Mouse (Mus musculus) T-helper 2 cell (primary cell): Measurements from ENCODE around the gene Csdc2.

Experiments
- in situ Hi-C: fragments of 300-600 bp; cut with MboI, MseI; formaldehyde crosslinking; loops from one replicate; pipeline ENCODE4 v1.15.1; 2025; ENCODE audit warnings: high pct_unique_total_duplicates

Gene Csdc2

DNA sequence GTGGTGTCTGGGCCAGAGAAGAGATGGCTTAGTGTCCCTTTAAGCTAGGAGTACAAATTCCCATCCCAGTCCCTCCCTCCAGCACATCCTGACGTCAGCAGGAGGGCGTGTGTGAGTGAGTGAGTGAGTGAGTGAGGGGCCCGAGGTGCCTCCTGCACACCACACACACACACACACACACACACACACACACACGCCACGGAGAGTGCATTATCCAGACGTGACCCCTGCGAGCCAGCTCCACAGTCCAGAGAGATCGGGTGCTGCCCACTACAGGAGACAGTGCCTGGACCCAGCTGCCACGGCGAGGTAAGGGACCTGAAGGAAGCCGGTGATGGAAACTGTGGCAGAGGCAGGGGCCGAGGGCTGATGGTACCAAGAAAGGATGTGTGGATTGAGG is at the start of gene Csdc2:
Csdc2 (plus strand) TSS at position 81 of the 400 bp plus-strand sequence.
- in situ Hi-C loops, result no loop called here

DNA sequence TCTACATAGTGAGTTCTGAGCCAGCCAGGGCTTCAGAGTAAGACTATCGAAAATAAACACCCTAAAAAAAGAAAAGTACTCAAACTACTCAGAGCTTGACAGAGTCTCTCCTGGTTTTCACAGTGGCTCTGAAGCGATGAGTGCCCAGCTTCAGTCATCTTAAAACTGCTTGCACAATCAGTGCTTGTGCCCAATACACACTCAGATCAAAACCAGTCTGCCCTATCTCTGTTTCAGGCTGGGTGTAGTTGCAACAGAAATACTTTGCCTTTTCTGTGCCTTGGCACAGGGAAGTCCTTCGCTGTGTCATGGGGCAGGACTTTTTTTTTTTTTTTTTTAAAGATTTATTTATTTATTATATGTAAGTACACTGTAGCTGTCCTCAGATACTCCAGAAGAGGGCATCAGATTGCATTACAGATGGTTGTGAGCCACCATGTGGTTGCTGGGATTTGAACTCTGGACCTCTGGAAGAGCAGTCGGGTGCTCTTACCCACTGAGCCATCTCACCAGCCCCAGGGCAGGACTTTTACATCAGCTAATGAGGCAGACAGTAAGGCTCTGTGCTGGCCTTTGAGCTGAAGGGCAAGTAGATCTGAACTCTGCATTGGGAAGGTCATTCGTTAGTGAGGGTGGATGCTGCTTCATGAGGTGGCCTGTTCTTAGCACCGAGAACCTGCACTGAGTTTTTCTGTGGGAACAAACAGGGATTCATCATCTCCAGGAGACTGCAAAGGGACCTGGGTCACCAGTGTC is 49.6 kb upstream of the Csdc2 start:
- in situ Hi-C loops, result no loop called here

GRCm38 (mm10) chr15:81889175-81889574 is 47.4 kb upstream of the Csdc2 start:
- in situ Hi-C loops, result no loop called here

GRCm38 (mm10) chr15:81891140-81891802 is 45.3 kb upstream of the Csdc2 start:
- in situ Hi-C loops, result no loop called here

GRCm38 (mm10) chr15:81891822-81892580 is 44.6 kb upstream of the Csdc2 start:
- in situ Hi-C loops, result no loop called here

- in situ Hi-C loops, result no loop called here
These were observed 42.6 kb upstream of the Csdc2 start for GRCm38 (mm10) chr15:81894002-81894401.

DNA sequence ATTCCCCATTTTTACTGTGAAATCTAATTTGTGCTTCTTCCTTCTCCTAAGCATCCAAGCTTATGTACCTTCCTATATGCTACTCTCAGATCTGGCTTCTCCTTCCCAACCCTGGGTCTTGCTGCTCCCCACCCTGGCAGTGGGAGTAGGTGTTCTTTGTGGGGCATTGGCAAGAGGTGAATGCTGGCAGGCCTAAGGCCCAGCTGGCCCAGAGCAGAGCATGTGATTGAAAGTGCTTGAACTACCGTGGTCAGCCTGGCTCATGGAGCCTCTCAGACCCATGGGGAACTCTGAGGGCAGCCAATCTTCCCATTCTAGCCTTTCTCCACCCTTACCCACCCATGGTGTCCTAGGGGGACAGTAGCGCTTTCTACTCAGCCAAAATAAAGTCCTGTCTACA is 40.2 kb upstream of the Csdc2 start:
- in situ Hi-C loops, result no loop called here

- in situ Hi-C loops, result no loop called here
These were observed 38.8 kb upstream of the Csdc2 start for GRCm38 (mm10) chr15:81897607-81898285.

DNA sequence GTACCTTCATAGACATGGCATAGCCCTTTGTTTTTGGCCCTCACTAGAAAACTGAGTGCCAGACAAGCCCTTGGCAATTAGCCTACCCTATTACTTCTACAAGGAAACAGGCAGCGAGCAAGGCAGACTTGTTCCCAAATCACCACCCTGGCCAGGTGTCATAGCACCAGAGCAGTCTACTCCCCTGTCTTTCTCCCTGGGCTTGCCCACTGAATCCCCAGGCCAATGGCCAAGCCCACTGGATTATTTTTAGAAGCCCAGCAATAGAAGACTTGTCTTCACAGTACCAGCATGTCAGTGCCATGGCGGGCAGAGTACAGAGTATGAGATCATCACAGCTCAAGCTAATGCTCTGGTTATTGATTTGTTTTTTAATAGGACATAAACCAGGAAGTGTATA is 37.8 kb upstream of the Csdc2 start:
- in situ Hi-C loops, result no loop called here

DNA sequence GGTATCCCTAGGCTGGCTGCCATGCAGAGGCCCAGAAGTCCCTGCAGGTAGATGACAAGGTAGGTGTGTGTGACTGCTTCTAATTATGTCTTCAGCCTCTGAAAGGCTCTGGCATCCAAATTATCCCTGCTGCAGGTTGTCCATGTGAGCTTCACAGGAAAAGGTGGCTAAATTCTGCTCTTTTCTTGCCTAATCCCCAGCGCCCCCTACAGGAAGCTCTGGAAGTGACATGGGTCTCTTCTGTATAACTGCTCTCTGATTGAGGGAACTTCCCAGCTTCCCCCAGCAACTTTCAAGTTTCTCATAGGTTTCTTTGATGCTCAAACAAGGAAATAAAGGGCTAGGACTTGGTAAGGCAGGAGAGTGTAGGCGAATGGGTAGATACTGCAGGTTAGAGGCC is 31.6 kb upstream of the Csdc2 start:
- in situ Hi-C loops, result loop anchor here (5.0 kb wide), 1 partner anchor 73 kb away; no protein-coding TSS in a partner anchor

DNA sequence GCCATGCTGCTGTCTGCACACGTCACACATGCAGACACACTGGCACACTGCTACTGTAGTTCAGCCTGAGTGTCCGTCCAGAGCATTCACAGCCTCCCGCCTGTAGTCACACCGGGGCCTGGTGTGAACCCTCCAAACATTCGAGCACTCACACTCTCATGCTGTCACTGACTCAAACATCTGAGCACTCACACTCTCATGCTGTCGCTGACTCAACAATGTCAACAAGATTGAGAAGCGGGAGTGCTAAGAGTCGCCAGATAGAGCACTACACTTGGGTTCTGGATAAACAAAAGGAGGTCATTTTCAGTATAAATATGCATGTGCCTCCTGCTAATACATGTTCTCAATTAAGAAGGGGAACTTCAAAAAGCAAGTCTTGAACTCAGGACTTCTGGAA is 28.6 kb upstream of the Csdc2 start:
- in situ Hi-C loops, result loop anchor here (5.0 kb wide), 1 partner anchor 76 kb away; no protein-coding TSS in a partner anchor

- in situ Hi-C loops, result loop anchor here (5.0 kb wide), 1 partner anchor 76 kb away; no protein-coding TSS in a partner anchor
These were observed 27.8 kb upstream of the Csdc2 start for GRCm38 (mm10) chr15:81908767-81909166.

DNA sequence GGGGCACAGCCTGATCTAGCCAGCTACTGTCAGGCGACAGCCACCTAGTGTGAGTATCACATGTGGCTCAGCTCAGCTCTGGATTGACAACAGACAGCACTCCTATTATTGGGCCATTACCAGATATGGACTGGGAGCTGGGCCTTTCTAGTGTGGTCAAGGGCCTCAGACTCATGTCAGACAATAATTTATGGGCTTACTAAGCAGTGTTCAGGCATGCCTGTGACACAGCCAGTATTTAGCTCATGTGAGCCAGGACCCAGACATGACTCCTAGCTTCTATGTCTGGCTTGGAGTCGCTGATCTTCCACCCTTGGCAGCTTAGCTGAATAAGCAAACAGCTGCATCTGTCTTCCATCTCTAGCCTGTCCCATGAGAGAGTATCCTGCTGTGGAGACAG is 24.1 kb upstream of the Csdc2 start:
- in situ Hi-C loops, result no loop called here

DNA sequence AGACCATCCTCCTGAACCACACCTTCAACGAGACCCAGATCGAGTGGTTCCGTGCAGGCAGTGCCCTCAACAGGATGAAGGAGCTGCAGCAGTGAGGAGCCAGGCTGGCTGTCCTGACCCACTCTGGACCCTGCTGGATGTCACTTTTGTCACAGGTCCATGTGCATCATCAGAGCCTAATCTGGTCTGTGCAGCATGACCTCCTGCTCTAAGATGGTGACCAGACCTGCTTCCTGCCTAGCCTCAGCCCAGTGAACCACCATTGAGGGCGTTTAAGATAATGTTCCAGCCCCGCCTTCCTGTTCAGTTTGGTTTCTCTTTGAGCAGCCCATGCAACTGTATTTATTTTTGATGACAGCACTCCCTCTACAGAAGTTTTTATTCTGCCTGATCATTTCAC is 21.9 kb upstream of the Csdc2 start:
- in situ Hi-C loops, result no loop called here

GRCm38 (mm10) chr15:81915663-81916062 is 20.9 kb upstream of the Csdc2 start:
- in situ Hi-C loops, result no loop called here

- in situ Hi-C loops, result no loop called here
These were observed 19.4 kb upstream of the Csdc2 start for GRCm38 (mm10) chr15:81917201-81917600.

DNA sequence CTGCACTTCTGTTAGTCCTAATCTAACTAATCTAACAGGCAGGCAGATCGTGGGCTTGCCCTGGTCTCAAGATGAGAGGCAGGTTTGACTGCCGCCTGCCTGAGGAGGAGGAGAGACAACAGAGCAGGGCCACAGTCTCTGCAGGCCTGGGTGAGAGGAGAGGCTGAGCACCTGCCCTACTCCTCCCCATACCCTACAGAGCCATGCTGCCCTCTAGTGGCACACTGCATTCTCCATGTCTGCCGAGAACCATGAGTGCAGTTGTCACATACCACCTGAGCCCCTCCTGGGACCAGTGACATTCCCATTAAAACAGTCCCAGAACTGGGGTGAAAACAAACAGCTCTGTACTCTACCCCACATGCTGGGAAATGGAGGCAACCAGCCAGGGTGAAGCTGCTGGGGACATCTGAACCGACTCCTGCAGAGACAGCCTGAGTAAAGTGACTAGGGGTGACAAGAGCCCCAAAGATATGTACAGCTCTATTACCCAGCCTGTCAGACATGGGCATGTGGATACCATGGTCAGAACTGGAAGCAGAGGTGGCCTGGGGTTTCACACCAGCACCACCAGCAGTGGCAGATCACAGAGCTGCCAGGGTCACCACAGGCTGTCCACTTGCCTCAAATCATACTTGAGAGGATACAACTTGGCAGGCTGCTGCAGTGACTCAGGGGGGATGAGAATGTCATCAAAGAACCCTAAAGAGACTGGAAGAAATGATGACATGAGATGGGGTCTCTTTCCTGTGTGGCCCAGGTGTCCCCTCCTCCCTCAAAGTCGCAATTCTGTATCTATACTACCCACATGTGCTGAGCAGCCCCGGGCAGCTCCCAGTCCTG is 18.7 kb upstream of the Csdc2 start:
- in situ Hi-C loops, result no loop called here

DNA sequence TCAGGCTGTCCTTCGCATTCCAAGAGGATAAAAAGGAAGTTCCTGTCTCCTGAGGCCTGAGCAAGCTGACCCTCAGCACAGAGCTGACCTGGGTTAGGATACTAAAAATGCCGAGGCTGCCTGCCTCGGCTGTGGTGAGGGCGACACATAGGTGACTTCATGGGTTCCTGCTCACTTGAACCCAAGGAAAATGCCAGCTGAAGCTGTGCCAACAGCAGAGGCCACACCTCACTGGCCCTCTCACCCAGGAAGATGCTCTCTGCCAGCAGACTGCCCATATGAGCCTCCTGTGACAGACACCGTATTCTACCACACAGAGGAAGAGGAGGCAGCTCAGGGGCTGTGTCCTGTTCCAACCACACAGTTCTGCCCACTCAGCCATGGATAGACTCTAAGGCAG is 17.5 kb upstream of the Csdc2 start:
- in situ Hi-C loops, result no loop called here

- in situ Hi-C loops, result no loop called here
These were observed 15.9 kb upstream of the Csdc2 start for GRCm38 (mm10) chr15:81920546-81921217.

DNA sequence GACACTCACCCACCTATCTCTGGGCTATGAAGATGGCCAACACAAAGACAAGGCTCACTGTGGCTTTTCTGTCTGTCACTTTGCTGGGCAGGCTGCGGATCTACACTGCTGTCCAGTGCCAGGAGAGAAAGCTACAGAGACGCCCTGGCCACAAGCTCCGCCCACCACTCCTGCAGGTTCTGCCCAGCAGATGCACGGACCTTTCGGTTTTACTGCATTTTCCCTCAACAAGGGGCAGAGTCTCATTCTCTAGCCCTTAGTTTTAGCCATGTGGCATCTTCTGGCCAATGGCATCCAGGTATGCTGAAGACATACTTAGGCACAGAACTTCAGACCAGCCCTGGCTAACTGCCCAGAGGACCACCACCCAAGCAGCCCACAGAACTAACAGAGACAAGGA is 15.3 kb upstream of the Csdc2 start:
- in situ Hi-C loops, result no loop called here
